Mouse (Mus musculus): ENCODE measurements around the gene Lin28a. TPM values are rescaled to one million over a fixed set of nuclear protein-coding genes. Genes with fewer than 3 reads are reported as not detected.
A peak's percentile ranks its signal among the peaks of the same experiment; 100 is the strongest.
"Not testable (repeated sequence)": the region's sequence is repeated elsewhere in the genome, so short reads cannot be mapped to it uniquely, and the experiment has no call there.

Lin28a gene
- polyA plus RNA-seq, 1 experiment from 2014 or later, result 0.84 TPM

GRCm38 (mm10) chr4:134000466-134001438 is 17.9 kb downstream of the Lin28a start, which contains the start of gene Dhdds:
Gene Dhdds, minus strand, starts transcription at chr4:134000918.
- Histone ChIP-seq H3K4me3 (peak within 1 kb of the TSS; percentile 50), H3K9ac (peak within 1 kb of the TSS; percentile 70), H3K36me3 (peaks cover 7% of the 10 kb centered on the region; the same call in 1 of the 2 replicates), H3K27me3 (replicated peaks) (no peaks in the 10 kb centered on the region), H3K4me1 (peaks cover 9% of the 10 kb centered on the region), H3K27ac (no peak within 1 kb of the TSS), H3K9me3 (no peaks in the 10 kb centered on the region), H3K4me2 (replicated peaks) (peak within 1 kb of the TSS; percentile 90)
- ATAC-seq (ENCODE audit: low FRiP score, low read depth), result peak; percentile 99
- 2% methylated on average over 49 of the region's 49 CpGs for WGBS

- WGBS, result 89% methylated on average over 8 of the region's 8 CpGs
- ATAC-seq (ENCODE audit: low FRiP score, low read depth), result no peak
- peaks cover 56% of the 10 kb centered on the region for H3K36me3 ChIP-seq
- H3K4me1 ChIP-seq, result peaks cover 3% of the 10 kb centered on the region
- H3K27ac ChIP-seq, result no peak overlapping the region
- H3K27me3 ChIP-seq (replicated peaks), result no peaks in the 10 kb centered on the region
- H3K9ac ChIP-seq, result no peak overlapping the region
- no peaks in the 10 kb centered on the region for H3K9me3 ChIP-seq
- H3K4me2 ChIP-seq (replicated peaks), result no peak overlapping the region
- no peak overlapping the region for H3K4me3 ChIP-seq
Observed at GRCm38 (mm10) chr4:133994697-133995096, 23.9 kb downstream of the Lin28a start.

GRCm38 (mm10) chr4:133991087-133991660 is 27.5 kb downstream of the Lin28a start:
- H3K4me1 ChIP-seq, result no peaks in the 10 kb centered on the region

GRCm38 (mm10) chr4:133990035-133990434 is 28.6 kb downstream of the Lin28a start:
- Histone ChIP-seq H3K4me3 (no peak overlapping the region), H3K27me3 (replicated peaks) (no peaks in the 10 kb centered on the region), H3K36me3 (peaks cover 68% of the 10 kb centered on the region), H3K4me2 (replicated peaks) (no peak overlapping the region), H3K9me3 (no peaks in the 10 kb centered on the region), H3K9ac (no peak overlapping the region), H3K4me1 (no peaks in the 10 kb centered on the region), H3K27ac (no peak overlapping the region)
- no peak for ATAC-seq (ENCODE audit: low FRiP score, low read depth)
- whole genome bisulfite sequencing, result 68% methylated on average over 4 of the region's 4 CpGs

More at GRCm38 (mm10) chr4:133991087-133991660, 27.5 kb downstream of the Lin28a start:
- H3K4me3 ChIP-seq, result no peak overlapping the region
- no peak overlapping the region for H3K9ac ChIP-seq
- no peak for ATAC-seq (ENCODE audit: low FRiP score, low read depth)
- H3K9me3 ChIP-seq, result no peaks in the 10 kb centered on the region
- no peaks in the 10 kb centered on the region for H3K27me3 ChIP-seq (replicated peaks)
- WGBS, result 88% methylated on average over 13 of the region's 13 CpGs
- no peak overlapping the region for H3K4me2 ChIP-seq (replicated peaks)
- H3K27ac ChIP-seq, result no peak overlapping the region
- H3K36me3 ChIP-seq, result peaks cover 77% of the 10 kb centered on the region

- not testable (repeated sequence) for H3K9ac ChIP-seq
Observed at GRCm38 (mm10) chr4:133988289-133988688, 30.4 kb downstream of the Lin28a start.

GRCm38 (mm10) chr4:133982936-133983335 is 35.7 kb downstream of the Lin28a start:
- Histone ChIP-seq H3K27ac (no peak overlapping the region), H3K9ac (no peak overlapping the region), H3K4me2 (replicated peaks) (no peak overlapping the region), H3K4me1 (no peaks in the 10 kb centered on the region), H3K4me3 (no peak overlapping the region), H3K36me3 (peaks cover 46% of the 10 kb centered on the region), H3K27me3 (replicated peaks) (no peaks in the 10 kb centered on the region), H3K9me3 (no peaks in the 10 kb centered on the region)
- no peak for ATAC-seq (ENCODE audit: low FRiP score, low read depth)
- 79% methylated on average over 13 of the region's 13 CpGs for WGBS

More at GRCm38 (mm10) chr4:133988289-133988688, 30.4 kb downstream of the Lin28a start:
- not testable (repeated sequence) for H3K4me2 ChIP-seq (replicated peaks); H3K4me1 ChIP-seq; H3K9me3 ChIP-seq; H3K27ac ChIP-seq; H3K4me3 ChIP-seq; ATAC-seq (ENCODE audit: low FRiP score, low read depth); H3K27me3 ChIP-seq (replicated peaks)
- peaks cover 52% of the 10 kb centered on the region for H3K36me3 ChIP-seq
- 93% methylated on average over 8 of the region's 8 CpGs for WGBS

GRCm38 (mm10) chr4:133980496-133980895 is 38.1 kb downstream of the Lin28a start:
- peaks cover 44% of the 10 kb centered on the region for H3K36me3 ChIP-seq
- no peaks in the 10 kb centered on the region for H3K9me3 ChIP-seq
- no peak overlapping the region for H3K4me3 ChIP-seq
- H3K27ac ChIP-seq, result no peak overlapping the region
- no peak for ATAC-seq (ENCODE audit: low FRiP score, low read depth)
- H3K4me1 ChIP-seq, result no peaks in the 10 kb centered on the region
- WGBS, result 87% methylated on average over 5 of the region's 5 CpGs
- H3K9ac ChIP-seq, result no peak overlapping the region
- H3K4me2 ChIP-seq (replicated peaks), result no peak overlapping the region
- no peaks in the 10 kb centered on the region for H3K27me3 ChIP-seq (replicated peaks)

- Histone ChIP-seq H3K9me3 (no peaks in the 10 kb centered on the region), H3K4me3 (no peak overlapping the region), H3K4me1 (no peaks in the 10 kb centered on the region), H3K36me3 (peaks cover 44% of the 10 kb centered on the region), H3K4me2 (replicated peaks) (no peak overlapping the region), H3K27me3 (replicated peaks) (no peaks in the 10 kb centered on the region), H3K27ac (no peak overlapping the region), H3K9ac (no peak overlapping the region)
- 94% methylated on average over 10 of the region's 10 CpGs for WGBS
- no peak for ATAC-seq (ENCODE audit: low FRiP score, low read depth)
Observed at GRCm38 (mm10) chr4:133978021-133978711, 40.5 kb downstream of the Lin28a start.

GRCm38 (mm10) chr4:133971741-133972140 is 46.9 kb downstream of the Lin28a start:
- ATAC-seq (ENCODE audit: low FRiP score, low read depth), result no peak
- no peak overlapping the region for H3K4me2 ChIP-seq (replicated peaks)
- no peak overlapping the region for H3K4me3 ChIP-seq
- 51% methylated on average over 8 of the region's 8 CpGs for WGBS
- no peak overlapping the region for H3K9ac ChIP-seq
- no peak overlapping the region for H3K27ac ChIP-seq
- H3K9me3 ChIP-seq, result no peaks in the 10 kb centered on the region
- peaks cover 25% of the 10 kb centered on the region for H3K4me1 ChIP-seq
- H3K27me3 ChIP-seq (replicated peaks), result no peaks in the 10 kb centered on the region
- H3K36me3 ChIP-seq, result peaks cover 5% of the 10 kb centered on the region; the same call in 1 of the 2 replicates

GRCm38 (mm10) chr4:133970876-133971275 is 47.8 kb downstream of the Lin28a start:
- WGBS, result 80% methylated on average over 13 of the region's 13 CpGs

GRCm38 (mm10) chr4:133970196-133970595 is 48.4 kb downstream of the Lin28a start:
- H3K4me1 ChIP-seq, result peaks cover 38% of the 10 kb centered on the region
- H3K4me2 ChIP-seq (replicated peaks), result no peak overlapping the region
- H3K9ac ChIP-seq, result no peak overlapping the region
- no peaks in the 10 kb centered on the region for H3K9me3 ChIP-seq
- no peak overlapping the region for H3K27ac ChIP-seq
- 13% methylated on average over 4 of the region's 4 CpGs for WGBS
- H3K4me3 ChIP-seq, result no peak overlapping the region
- H3K27me3 ChIP-seq (replicated peaks), result no peaks in the 10 kb centered on the region
- no peak for ATAC-seq (ENCODE audit: low FRiP score, low read depth)
- H3K36me3 ChIP-seq, result peaks cover 12% of the 10 kb centered on the region

More at GRCm38 (mm10) chr4:133970876-133971275, 47.8 kb downstream of the Lin28a start:
- no peaks in the 10 kb centered on the region for H3K9me3 ChIP-seq
- peaks cover 8% of the 10 kb centered on the region for H3K36me3 ChIP-seq
- peaks cover 33% of the 10 kb centered on the region for H3K4me1 ChIP-seq
- no peak overlapping the region for H3K27ac ChIP-seq
- H3K4me3 ChIP-seq, result no peak overlapping the region
- no peak overlapping the region for H3K9ac ChIP-seq
- H3K4me2 ChIP-seq (replicated peaks), result no peak overlapping the region
- no peaks in the 10 kb centered on the region for H3K27me3 ChIP-seq (replicated peaks)
- no peak for ATAC-seq (ENCODE audit: low FRiP score, low read depth)
